Mouse (Mus musculus): ENCODE measurements at regions not wholly inside any gene's neighbourhood (a gene's known extent, or its start where the extent isn't known, plus 50 kb on each side); places are given as distances from the start of the nearest gene placed in this dataset.

GRCm38 (mm10) chr3:9884691-9885354 lies 203.1 kb upstream of the Gm9833 start:
- H3K4me2 ChIP-seq (ENCODE audit: low read length), result no peak overlapping the region
- H3K27me3 ChIP-seq (ENCODE audit: control insufficient read depth, insufficient read depth, low read depth, low read length), result no peaks in the 10 kb centered on the region
- no peaks in the 10 kb centered on the region for H3K36me3 ChIP-seq (ENCODE audit: control insufficient read depth, insufficient read depth, low read length)
- H3K9ac ChIP-seq (ENCODE audit: low read depth, low read length), result no peak overlapping the region
- WGBS, result 51% methylated on average over 5 of the region's 5 CpGs
- no peaks in the 10 kb centered on the region for H3K9me3 ChIP-seq (replicated peaks; ENCODE audit: control insufficient read depth, low read length, poor library complexity, severe bottlenecking)
- no peak for ATAC-seq
- H3K27ac ChIP-seq (ENCODE audit: low read length), result no peak overlapping the region
- H3K4me3 ChIP-seq (ENCODE audit: low read depth, low read length), result no peak overlapping the region
- peaks cover 8% of the 10 kb centered on the region for H3K4me1 ChIP-seq (ENCODE audit: control insufficient read depth, insufficient read depth, low read length)

- H3K27ac ChIP-seq (ENCODE audit: low read length), result 0 out of 2 replicates have a peak overlapping the region, but pooled peaks have one; percentile 0
- no peaks in the 10 kb centered on the region for H3K36me3 ChIP-seq (ENCODE audit: control insufficient read depth, insufficient read depth, low read length)
- no peaks in the 10 kb centered on the region for H3K9me3 ChIP-seq (replicated peaks; ENCODE audit: control insufficient read depth, low read length, poor library complexity, severe bottlenecking)
- ATAC-seq, result no peak
- H3K9ac ChIP-seq (ENCODE audit: low read depth, low read length), result no peak overlapping the region
- 36% methylated on average over 8 of the region's 8 CpGs for WGBS
- 0 out of 2 replicates have a peak overlapping the region, but pooled peaks have one; percentile 1 for H3K4me2 ChIP-seq (ENCODE audit: low read length)
- H3K27me3 ChIP-seq (ENCODE audit: control insufficient read depth, insufficient read depth, low read depth, low read length), result no peaks in the 10 kb centered on the region
- H3K4me3 ChIP-seq (ENCODE audit: low read depth, low read length), result no peak overlapping the region
- peaks cover 8% of the 10 kb centered on the region for H3K4me1 ChIP-seq (ENCODE audit: control insufficient read depth, insufficient read depth, low read length)
These were observed 202.3 kb upstream of the Gm9833 start for GRCm38 (mm10) chr3:9885565-9885964.

- H3K27ac ChIP-seq (ENCODE audit: low read length), result no peak overlapping the region
- no peaks in the 10 kb centered on the region for H3K36me3 ChIP-seq (ENCODE audit: control insufficient read depth, insufficient read depth, low read length)
- no peak overlapping the region for H3K4me2 ChIP-seq (ENCODE audit: low read length)
- no peaks in the 10 kb centered on the region for H3K9me3 ChIP-seq (replicated peaks; ENCODE audit: control insufficient read depth, low read length, poor library complexity, severe bottlenecking)
- peaks cover 8% of the 10 kb centered on the region for H3K4me1 ChIP-seq (ENCODE audit: control insufficient read depth, insufficient read depth, low read length)
- no peaks in the 10 kb centered on the region for H3K27me3 ChIP-seq (ENCODE audit: control insufficient read depth, insufficient read depth, low read depth, low read length)
- no peak overlapping the region for H3K4me3 ChIP-seq (ENCODE audit: low read depth, low read length)
- WGBS, result 47% methylated on average over 4 of the region's 4 CpGs
- H3K9ac ChIP-seq (ENCODE audit: low read depth, low read length), result no peak overlapping the region
- ATAC-seq, result peak; percentile 66; the same call in 1 of the 2 replicates
These were observed 201.8 kb upstream of the Gm9833 start for GRCm38 (mm10) chr3:9886077-9886476.

DNA sequence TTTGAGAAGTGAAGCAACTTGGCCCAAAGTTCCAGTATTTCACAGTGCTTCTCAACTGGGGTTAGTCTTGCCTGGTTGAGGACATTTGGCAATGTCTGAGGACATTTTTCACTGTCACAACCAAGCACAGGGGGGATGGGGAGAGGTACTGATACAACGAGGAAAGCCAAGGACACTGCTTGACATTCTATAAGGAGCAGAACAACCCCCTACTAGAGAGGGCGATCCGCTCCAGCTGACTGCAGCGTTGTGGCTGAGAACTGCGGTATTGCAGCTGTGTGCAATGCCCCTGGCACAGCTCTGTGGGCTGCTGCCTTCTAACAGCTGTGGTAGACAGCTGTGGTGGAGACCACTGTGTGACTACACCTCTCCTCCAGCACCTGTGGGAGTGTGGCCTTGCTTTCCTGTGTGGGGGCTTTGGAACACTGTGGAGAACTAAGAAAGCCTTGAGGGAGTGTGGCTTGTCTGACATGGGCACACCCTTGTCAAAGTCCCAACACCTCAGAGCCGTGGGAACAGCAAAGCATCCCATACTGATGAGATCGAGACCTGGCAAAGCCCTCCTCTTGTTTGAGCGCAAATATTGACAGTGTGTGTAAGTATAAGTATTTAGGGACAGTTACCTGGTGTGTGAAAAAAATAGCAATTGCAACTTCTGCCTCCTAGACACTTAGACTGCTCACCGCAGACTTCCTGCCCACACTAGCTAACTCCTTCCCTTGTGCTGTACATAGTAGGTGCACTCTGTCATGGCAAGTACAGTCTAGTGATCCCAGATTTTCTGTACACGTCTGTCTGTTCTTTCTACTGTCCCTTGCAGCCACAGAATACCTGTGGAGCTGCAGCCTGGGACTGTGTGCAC lies 200.9 kb upstream of the Gm9833 start:
- WGBS, result 81% methylated on average over 10 of the region's 10 CpGs
- Histone ChIP-seq H3K27ac (ENCODE audit: low read length) (no peak overlapping the region), H3K36me3 (ENCODE audit: control insufficient read depth, insufficient read depth, low read length) (no peaks in the 10 kb centered on the region), H3K4me3 (ENCODE audit: low read depth, low read length) (no peak overlapping the region), H3K9ac (ENCODE audit: low read depth, low read length) (no peak overlapping the region), H3K4me2 (ENCODE audit: low read length) (no peak overlapping the region), H3K9me3 (replicated peaks; ENCODE audit: control insufficient read depth, low read length, poor library complexity, severe bottlenecking) (no peaks in the 10 kb centered on the region), H3K4me1 (ENCODE audit: control insufficient read depth, insufficient read depth, low read length) (peaks cover 8% of the 10 kb centered on the region), H3K27me3 (ENCODE audit: control insufficient read depth, insufficient read depth, low read depth, low read length) (no peaks in the 10 kb centered on the region)
- ATAC-seq, result peak; percentile 33; the same call in 1 of the 2 replicates

GRCm38 (mm10) chr3:9887627-9887994 lies 200.3 kb upstream of the Gm9833 start:
- Histone ChIP-seq H3K27ac (ENCODE audit: low read length) (no peak overlapping the region), H3K4me3 (ENCODE audit: low read depth, low read length) (no peak overlapping the region), H3K27me3 (ENCODE audit: control insufficient read depth, insufficient read depth, low read depth, low read length) (no peaks in the 10 kb centered on the region), H3K9ac (ENCODE audit: low read depth, low read length) (no peak overlapping the region), H3K4me2 (ENCODE audit: low read length) (no peak overlapping the region), H3K4me1 (ENCODE audit: control insufficient read depth, insufficient read depth, low read length) (peaks cover 8% of the 10 kb centered on the region), H3K9me3 (replicated peaks; ENCODE audit: control insufficient read depth, low read length, poor library complexity, severe bottlenecking) (no peaks in the 10 kb centered on the region), H3K36me3 (ENCODE audit: control insufficient read depth, insufficient read depth, low read length) (no peaks in the 10 kb centered on the region)
- no peak for ATAC-seq
- 80% methylated on average over 2 of the region's 2 CpGs for WGBS

GRCm38 (mm10) chr3:9888051-9888450 lies 199.9 kb upstream of the Gm9833 start:
- no peak for ATAC-seq
- H3K4me2 ChIP-seq (ENCODE audit: low read length), result no peak overlapping the region
- WGBS, result 87% methylated on average over 5 of the region's 5 CpGs
- H3K4me3 ChIP-seq (ENCODE audit: low read depth, low read length), result no peak overlapping the region
- no peaks in the 10 kb centered on the region for H3K36me3 ChIP-seq (ENCODE audit: control insufficient read depth, insufficient read depth, low read length)
- H3K27ac ChIP-seq (ENCODE audit: low read length), result no peak overlapping the region
- H3K9me3 ChIP-seq (replicated peaks; ENCODE audit: control insufficient read depth, low read length, poor library complexity, severe bottlenecking), result no peaks in the 10 kb centered on the region
- peaks cover 8% of the 10 kb centered on the region for H3K4me1 ChIP-seq (ENCODE audit: control insufficient read depth, insufficient read depth, low read length)
- H3K9ac ChIP-seq (ENCODE audit: low read depth, low read length), result no peak overlapping the region
- no peaks in the 10 kb centered on the region for H3K27me3 ChIP-seq (ENCODE audit: control insufficient read depth, insufficient read depth, low read depth, low read length)

GRCm38 (mm10) chr3:9892884-9893494 lies 194.9 kb upstream of the Gm9833 start:
- Histone ChIP-seq H3K36me3 (ENCODE audit: control insufficient read depth, insufficient read depth, low read length) (no peaks in the 10 kb centered on the region), H3K27ac (ENCODE audit: low read length) (no peak overlapping the region), H3K4me3 (ENCODE audit: low read depth, low read length) (no peak overlapping the region), H3K27me3 (ENCODE audit: control insufficient read depth, insufficient read depth, low read depth, low read length) (no peaks in the 10 kb centered on the region), H3K9me3 (replicated peaks; ENCODE audit: control insufficient read depth, low read length, poor library complexity, severe bottlenecking) (no peaks in the 10 kb centered on the region), H3K4me2 (ENCODE audit: low read length) (no peak overlapping the region), H3K4me1 (ENCODE audit: control insufficient read depth, insufficient read depth, low read length) (no peaks in the 10 kb centered on the region), H3K9ac (ENCODE audit: low read depth, low read length) (no peak overlapping the region)
- ATAC-seq, result no peak
- WGBS, result 30% methylated on average over 4 of the region's 4 CpGs

DNA sequence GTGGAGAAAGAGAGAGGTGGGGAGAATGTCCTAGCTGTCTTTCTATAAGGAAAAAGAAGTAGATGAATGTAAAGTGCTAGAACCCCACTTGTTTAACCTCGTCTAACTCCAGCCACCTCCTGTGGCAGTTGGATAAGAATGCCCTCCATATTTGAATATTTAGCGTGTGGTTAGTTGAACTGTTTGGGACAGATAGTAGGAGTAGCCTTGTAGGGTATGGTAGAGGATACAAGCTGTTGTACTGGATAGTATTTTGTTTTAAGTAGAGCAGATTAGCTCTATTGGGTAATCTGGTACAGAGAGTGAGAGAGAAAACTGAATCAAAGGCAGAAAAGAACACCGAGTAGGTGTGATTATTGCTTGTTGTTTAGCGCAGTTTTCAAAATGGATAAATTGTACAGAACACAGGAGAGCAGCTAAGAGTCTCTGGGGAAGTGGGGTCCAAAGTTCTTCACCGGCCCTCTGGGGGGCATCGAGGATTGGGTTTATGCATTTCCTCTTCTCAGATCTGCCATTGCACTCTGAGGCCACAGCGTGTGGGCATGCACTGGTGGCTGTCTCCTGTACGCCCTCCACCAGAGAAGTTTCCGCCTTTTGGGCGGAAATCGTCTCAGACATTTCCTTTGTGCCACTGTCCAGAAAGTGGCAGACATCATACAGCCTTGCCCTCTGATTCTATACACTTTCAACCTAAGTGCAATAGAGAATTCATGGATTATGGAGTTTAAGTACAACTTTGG lies 192.3 kb upstream of the Gm9833 start:
- Histone ChIP-seq H3K4me3 (ENCODE audit: low read depth, low read length) (no peak overlapping the region), H3K27me3 (ENCODE audit: control insufficient read depth, insufficient read depth, low read depth, low read length) (no peaks in the 10 kb centered on the region), H3K9ac (ENCODE audit: low read depth, low read length) (no peak overlapping the region), H3K36me3 (ENCODE audit: control insufficient read depth, insufficient read depth, low read length) (no peaks in the 10 kb centered on the region), H3K4me1 (ENCODE audit: control insufficient read depth, insufficient read depth, low read length) (no peaks in the 10 kb centered on the region), H3K4me2 (ENCODE audit: low read length) (no peak overlapping the region), H3K9me3 (replicated peaks; ENCODE audit: control insufficient read depth, low read length, poor library complexity, severe bottlenecking) (no peaks in the 10 kb centered on the region), H3K27ac (ENCODE audit: low read length) (no peak overlapping the region)
- no peak for ATAC-seq
- 90% methylated on average over 11 of the region's 11 CpGs for WGBS
